Mouse (Mus musculus) heart, embryonic 13.5 days (tissue): Measurements from ENCODE around the gene Fam160a1. TPM values are rescaled to one million over a fixed set of nuclear protein-coding genes. Genes with fewer than 3 reads are reported as not detected.

Experiments
- ATAC-seq: fragments of 200-750 bp; cut with Nextera tagmentation; 2 replicates; pipeline ENCODE4 v1.8.0; 2017; ENCODE audit warnings: moderate TSS enrichment; ENCODE audit not compliant: insufficient number of reproducible peaks, low FRiP score, low TSS enrichment; ENCODE audit errors: extremely low read depth
- H3K27ac ChIP-seq: fragments of 300-500 bp; sonication (generic); replicated peaks from 2 replicates; pipeline ENCODE4 v1.5.1; 2015; ENCODE audit warnings: moderate library complexity, mild to moderate bottlenecking, inconsistent platforms
- H3K27me3 ChIP-seq: fragments of 300-500 bp; sonication (generic); replicated peaks from 2 replicates; pipeline ENCODE4 v1.6.1; 2015; ENCODE audit warnings: mild to moderate bottlenecking, inconsistent platforms
- H3K36me3 ChIP-seq: fragments of 300-500 bp; sonication (generic); 2 replicates; pipeline ENCODE4 v1.6.1; 2015; ENCODE audit warnings: mild to moderate bottlenecking, inconsistent platforms
- H3K4me1 ChIP-seq: fragments of 300-500 bp; sonication (generic); 2 replicates; pipeline ENCODE4 v1.6.1; 2015; ENCODE audit warnings: inconsistent platforms
- H3K4me2 ChIP-seq: fragments of 300-500 bp; sonication (generic); 2 replicates; pipeline ENCODE4 v1.6.1; 2015; ENCODE audit warnings: inconsistent platforms, mild to moderate bottlenecking, moderate library complexity
- H3K4me3 ChIP-seq: fragments of 300-500 bp; sonication (generic); 2 replicates; pipeline ENCODE4 v1.5.1; 2015; ENCODE audit warnings: moderate library complexity, mild to moderate bottlenecking, inconsistent platforms
- H3K9ac ChIP-seq: fragments of 300-500 bp; sonication (generic); 2 replicates; pipeline ENCODE4 v1.6.1; 2015; ENCODE audit warnings: inconsistent platforms, mild to moderate bottlenecking, moderate library complexity
- H3K9me3 ChIP-seq: fragments of 300-500 bp; sonication (generic); 2 replicates; pipeline ENCODE4 v1.6.1; 2016; ENCODE audit warnings: inconsistent platforms
- WGBS: fragments of 180-500 bp; shearing (Covaris S2); methylation state at CpG from one replicate; pipeline ENCODE4 v1.1.7; 2015; ENCODE audit warnings: mixed read lengths; 5-methylcytosine and 5-hydroxymethylcytosine counted together
- polyA plus RNA-seq: library from polyadenylated mRNA; unstranded; fragments of >200 nt; fragmentation: Nextera tagmentation; extraction: Ambion mirVana; gene quantifications from 2 replicates; pipeline ENCODE4 v1.2.1, GENCODE M21; 2015

Gene Fam160a1
- polyA plus RNA-seq, 1 experiment from 2014 or later = 3.5 TPM

- Histone ChIP-seq H3K9me3 (no peaks in the 10 kb centered on the region), H3K4me1 (0 out of 2 replicates have a peak, but pooled peaks cover 4% of the 10 kb centered on the region), H3K27me3 (no peaks in the 10 kb centered on the region), H3K9ac (no peak overlapping the region), H3K4me3 (no peak overlapping the region), H3K27ac (no peak overlapping the region), H3K36me3 (no peaks in the 10 kb centered on the region), H3K4me2 (no peak overlapping the region)
- 48% methylated on average over 1 of the region's 1 CpGs for WGBS
- no peak for ATAC-seq
These were observed 33.0 kb upstream of the Fam160a1 start for GRCm38 (mm10) chr3:85850079-85850478.

- WGBS = 91% methylated on average over 1 of the region's 1 CpGs
- no peak overlapping the region for H3K4me2 ChIP-seq
- no peaks in the 10 kb centered on the region for H3K9me3 ChIP-seq
- peaks cover 21% of the 10 kb centered on the region for H3K4me1 ChIP-seq
- H3K27ac ChIP-seq = no peak overlapping the region
- H3K9ac ChIP-seq = no peak overlapping the region
- no peaks in the 10 kb centered on the region for H3K27me3 ChIP-seq
- no peaks in the 10 kb centered on the region for H3K36me3 ChIP-seq
- ATAC-seq = no peak
- no peak overlapping the region for H3K4me3 ChIP-seq
These were observed 29.2 kb upstream of the Fam160a1 start for GRCm38 (mm10) chr3:85846316-85846715.

GRCm38 (mm10) chr3:85845341-85845740, 28.2 kb upstream of the Fam160a1 start:
- no peak for ATAC-seq
- H3K36me3 ChIP-seq = no peaks in the 10 kb centered on the region
- WGBS = 71% methylated on average over 6 of the region's 6 CpGs
- H3K4me3 ChIP-seq = no peak overlapping the region
- no peaks in the 10 kb centered on the region for H3K9me3 ChIP-seq
- H3K9ac ChIP-seq = no peak overlapping the region
- H3K4me2 ChIP-seq = no peak overlapping the region
- peaks cover 21% of the 10 kb centered on the region for H3K4me1 ChIP-seq
- no peaks in the 10 kb centered on the region for H3K27me3 ChIP-seq
- no peak overlapping the region for H3K27ac ChIP-seq

GRCm38 (mm10) chr3:85842881-85843218, 25.8 kb upstream of the Fam160a1 start:
- no peak overlapping the region for H3K4me3 ChIP-seq
- H3K4me1 ChIP-seq = peaks cover 26% of the 10 kb centered on the region
- H3K9me3 ChIP-seq = no peaks in the 10 kb centered on the region
- H3K27ac ChIP-seq = peak overlapping the region; percentile 85
- peak overlapping the region; percentile 65; the same call in 1 of the 2 replicates for H3K9ac ChIP-seq
- no peak for ATAC-seq
- no peaks in the 10 kb centered on the region for H3K27me3 ChIP-seq
- no peaks in the 10 kb centered on the region for H3K36me3 ChIP-seq
- no peak overlapping the region; the same call in 1 of the 2 replicates for H3K4me2 ChIP-seq

- no peak overlapping the region for H3K4me3 ChIP-seq
- no peak for ATAC-seq
- WGBS = 29% methylated on average over 9 of the region's 9 CpGs
- peak overlapping the region; percentile 85 for H3K27ac ChIP-seq
- peak overlapping the region; percentile 65; the same call in 1 of the 2 replicates for H3K9ac ChIP-seq
- peak overlapping the region; percentile 47 for H3K4me2 ChIP-seq
- H3K36me3 ChIP-seq = no peaks in the 10 kb centered on the region
- no peaks in the 10 kb centered on the region for H3K27me3 ChIP-seq
- H3K9me3 ChIP-seq = no peaks in the 10 kb centered on the region
- H3K4me1 ChIP-seq = peaks cover 28% of the 10 kb centered on the region
These were observed 25.2 kb upstream of the Fam160a1 start for GRCm38 (mm10) chr3:85842177-85842880.

- ATAC-seq = no peak
- peak overlapping the region; percentile 65; the same call in 1 of the 2 replicates for H3K9ac ChIP-seq
- H3K27me3 ChIP-seq = no peaks in the 10 kb centered on the region
These were observed 24.5 kb upstream of the Fam160a1 start for GRCm38 (mm10) chr3:85841454-85842176.

GRCm38 (mm10) chr3:85833627-85834026, 16.5 kb upstream of the Fam160a1 start:
- H3K4me1 ChIP-seq = peaks cover 9% of the 10 kb centered on the region
- H3K4me3 ChIP-seq = no peak overlapping the region
- H3K9ac ChIP-seq = no peak overlapping the region
- no peak for ATAC-seq
- no peaks in the 10 kb centered on the region for H3K36me3 ChIP-seq
- H3K4me2 ChIP-seq = no peak overlapping the region
- H3K27ac ChIP-seq = no peak overlapping the region
- H3K9me3 ChIP-seq = no peaks in the 10 kb centered on the region
- WGBS = 66% methylated on average over 1 of the region's 1 CpGs
- H3K27me3 ChIP-seq = no peaks in the 10 kb centered on the region

More at GRCm38 (mm10) chr3:85841454-85842176, 24.5 kb upstream of the Fam160a1 start:
- 49% methylated on average over 2 of the region's 2 CpGs for WGBS
- no peaks in the 10 kb centered on the region for H3K36me3 ChIP-seq
- H3K4me2 ChIP-seq = no peak overlapping the region
- H3K4me3 ChIP-seq = no peak overlapping the region
- H3K4me1 ChIP-seq = peaks cover 28% of the 10 kb centered on the region
- peak overlapping the region; percentile 85 for H3K27ac ChIP-seq
- no peaks in the 10 kb centered on the region for H3K9me3 ChIP-seq

- Histone ChIP-seq H3K4me2 (no peak overlapping the region), H3K9ac (no peak overlapping the region), H3K27me3 (no peaks in the 10 kb centered on the region), H3K27ac (no peak overlapping the region), H3K36me3 (no peaks in the 10 kb centered on the region), H3K4me1 (peaks cover under 1% of the 10 kb centered on the region; the same call in 1 of the 2 replicates), H3K9me3 (no peaks in the 10 kb centered on the region), H3K4me3 (no peak overlapping the region)
- WGBS = 78% methylated on average over 10 of the region's 10 CpGs
- ATAC-seq = no peak
These were observed 15.5 kb upstream of the Fam160a1 start for GRCm38 (mm10) chr3:85832490-85833155.

GRCm38 (mm10) chr3:85831785-85832184, 14.7 kb upstream of the Fam160a1 start:
- H3K9ac ChIP-seq = no peak overlapping the region
- H3K9me3 ChIP-seq = no peaks in the 10 kb centered on the region
- ATAC-seq = no peak
- H3K36me3 ChIP-seq = no peaks in the 10 kb centered on the region
- H3K4me1 ChIP-seq = peaks cover 3% of the 10 kb centered on the region; the same call in 1 of the 2 replicates
- H3K4me2 ChIP-seq = no peak overlapping the region
- WGBS = 73% methylated on average over 1 of the region's 1 CpGs
- no peaks in the 10 kb centered on the region for H3K27me3 ChIP-seq
- H3K27ac ChIP-seq = no peak overlapping the region
- H3K4me3 ChIP-seq = no peak overlapping the region

GRCm38 (mm10) chr3:85829047-85829446, 12.0 kb upstream of the Fam160a1 start:
- no peaks in the 10 kb centered on the region for H3K27me3 ChIP-seq
- H3K36me3 ChIP-seq = no peaks in the 10 kb centered on the region
- H3K4me2 ChIP-seq = no peak overlapping the region
- no peak for ATAC-seq
- no peak overlapping the region for H3K27ac ChIP-seq
- no peaks in the 10 kb centered on the region for H3K9me3 ChIP-seq
- H3K4me3 ChIP-seq = no peak overlapping the region
- no peak overlapping the region for H3K9ac ChIP-seq
- peaks cover 3% of the 10 kb centered on the region; the same call in 1 of the 2 replicates for H3K4me1 ChIP-seq
- WGBS = 54% methylated on average over 4 of the region's 4 CpGs

GRCm38 (mm10) chr3:85827815-85828214, 10.7 kb upstream of the Fam160a1 start:
- peaks cover 3% of the 10 kb centered on the region; the same call in 1 of the 2 replicates for H3K4me1 ChIP-seq
- 80% methylated on average over 6 of the region's 6 CpGs for WGBS
- H3K4me3 ChIP-seq = no peak overlapping the region
- H3K27ac ChIP-seq = no peak overlapping the region
- H3K4me2 ChIP-seq = no peak overlapping the region
- H3K9me3 ChIP-seq = no peaks in the 10 kb centered on the region
- H3K27me3 ChIP-seq = no peaks in the 10 kb centered on the region
- no peak for ATAC-seq
- H3K36me3 ChIP-seq = no peaks in the 10 kb centered on the region
- H3K9ac ChIP-seq = no peak overlapping the region
